Mouse (Mus musculus) heart, embryonic 16.5 days (tissue): Measurements from ENCODE around the gene Caskin2. TPM values are rescaled to one million over a fixed set of nuclear protein-coding genes. Genes with fewer than 3 reads are reported as not detected.
A peak's percentile ranks its signal among the peaks of the same experiment; 100 is the strongest.

ENCODE experiments used
- ATAC-seq: fragments of 200-750 bp; cut with Nextera tagmentation; replicated peaks from 2 replicates; pipeline ENCODE4 v1.8.0; 2017; ENCODE audit warnings: moderate number of reproducible peaks; ENCODE audit not compliant: insufficient read depth, low FRiP score; ENCODE audit errors: extremely low read depth
- H3K27ac ChIP-seq: fragments of 300-500 bp; sonication (generic); 2 replicates; pipeline ENCODE4 v1.5.1; 2014; ENCODE audit warnings: mild to moderate bottlenecking, low read length, control low read depth, moderate library complexity
- H3K27me3 ChIP-seq: fragments of 300-500 bp; sonication (generic); 2 replicates; pipeline ENCODE4 v1.6.1; 2014; ENCODE audit warnings: low read length, mixed read lengths; ENCODE audit not compliant: control insufficient read depth, insufficient read depth
- H3K36me3 ChIP-seq: fragments of 300-500 bp; sonication (generic); 2 replicates; pipeline ENCODE4 v1.6.1; 2014; ENCODE audit not compliant: control insufficient read depth, insufficient read depth
- H3K4me1 ChIP-seq: fragments of 300-500 bp; sonication (generic); 2 replicates; pipeline ENCODE4 v1.6.1; 2014; ENCODE audit warnings: low read length, mixed read lengths; ENCODE audit not compliant: control insufficient read depth, insufficient read depth
- H3K4me2 ChIP-seq: fragments of 300-500 bp; sonication (generic); 2 replicates; pipeline ENCODE4 v1.6.1; 2014; ENCODE audit warnings: low read depth, mild to moderate bottlenecking, control low read depth, low read length
- H3K4me3 ChIP-seq: fragments of 300-500 bp; sonication (generic); 2 replicates; pipeline ENCODE4 v1.5.1; 2014; ENCODE audit warnings: mild to moderate bottlenecking, control low read depth, low read length
- H3K9ac ChIP-seq: fragments of 300-500 bp; sonication (generic); 2 replicates; pipeline ENCODE4 v1.6.1; 2014; ENCODE audit warnings: low read length, control low read depth
- H3K9me3 ChIP-seq: fragments of 300-500 bp; sonication (generic); replicated peaks from 2 replicates; pipeline ENCODE4 v1.6.1; 2016; ENCODE audit warnings: low read length; ENCODE audit not compliant: control insufficient read depth
- WGBS: fragments of 180-500 bp; shearing (Covaris S2); extraction: QIAGEN DNeasy Blood & Tissue Kit; methylation state at CpG from one replicate; pipeline ENCODE4 v1.1.7; 2014; 5-methylcytosine and 5-hydroxymethylcytosine counted together
- polyA plus RNA-seq: library from polyadenylated mRNA; unstranded; fragments of >200 nt; fragmentation: Nextera tagmentation; extraction: Ambion mirVana; gene quantifications from 2 replicates; pipeline ENCODE4 v1.2.1, GENCODE M21; 2015

Gene Caskin2
- polyA plus RNA-seq, 1 experiment from 2014 or later = 18.9 TPM

- Histone ChIP-seq H3K4me3 (no peak overlapping the region), H3K27me3 (no peaks in the 10 kb centered on the region), H3K36me3 (peaks cover 16% of the 10 kb centered on the region), H3K27ac (no peak overlapping the region; the same call in none of the 2 replicates), H3K4me1 (peaks cover 43% of the 10 kb centered on the region), H3K9me3 (no peaks in the 10 kb centered on the region; the same call in 1 of the 2 replicates), H3K9ac (no peak overlapping the region), H3K4me2 (no peak overlapping the region)
- WGBS = 89% methylated on average over 5 of the region's 5 CpGs
- no peak for ATAC-seq
Observed at GRCm38 (mm10) chr11:115843891-115844239, 30.4 kb upstream of the Caskin2 start.

DNA sequence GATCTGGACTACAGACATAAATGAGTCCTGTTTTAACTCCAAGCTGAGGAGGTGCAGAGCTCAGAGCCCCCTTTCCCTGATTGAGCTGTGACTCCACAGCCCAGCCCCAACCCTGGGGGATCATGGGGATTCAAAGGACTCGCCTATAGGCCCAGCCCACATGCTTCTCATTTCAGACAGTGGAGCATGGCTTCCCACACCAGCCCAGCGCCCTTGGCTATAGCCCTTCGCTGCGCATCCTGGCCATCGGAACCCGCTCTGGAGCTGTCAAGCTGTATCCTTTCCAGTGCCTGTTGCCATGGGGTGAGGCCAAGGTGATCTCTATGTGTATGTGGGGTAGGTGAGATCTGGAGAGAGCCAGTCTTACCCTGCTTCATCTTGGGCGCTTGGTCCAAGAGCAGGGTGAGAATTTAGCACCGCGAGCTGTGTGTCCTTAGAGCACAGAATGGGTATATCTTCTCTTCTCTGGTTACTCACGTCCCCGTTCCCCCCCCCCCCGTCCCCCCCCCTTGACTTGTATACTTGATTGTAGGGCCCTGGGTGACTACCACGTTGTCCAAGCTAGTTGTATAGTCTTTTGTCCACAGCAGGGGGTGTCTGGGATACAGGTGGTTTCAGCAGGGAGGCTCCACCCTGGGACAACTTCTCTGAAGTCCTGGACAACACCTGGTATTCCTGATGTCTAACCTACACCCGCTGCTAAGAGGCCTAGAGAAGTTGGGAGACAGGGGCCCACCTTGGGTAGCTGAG, 29.9 kb upstream of the Caskin2 start:
- peaks cover 46% of the 10 kb centered on the region for H3K4me1 ChIP-seq
- ATAC-seq = no peak
- H3K36me3 ChIP-seq = peaks cover 16% of the 10 kb centered on the region
- no peaks in the 10 kb centered on the region; the same call in 1 of the 2 replicates for H3K9me3 ChIP-seq
- no peaks in the 10 kb centered on the region for H3K27me3 ChIP-seq
- WGBS = 73% methylated on average over 14 of the region's 14 CpGs
- peak overlapping the region; percentile 33; the same call in 1 of the 2 replicates for H3K9ac ChIP-seq
- H3K4me3 ChIP-seq = no peak overlapping the region
- peak overlapping the region; percentile 94 for H3K27ac ChIP-seq
- no peak overlapping the region for H3K4me2 ChIP-seq

GRCm38 (mm10) chr11:115841961-115842550, 28.6 kb upstream of the Caskin2 start:
- WGBS = 10% methylated on average over 6 of the region's 6 CpGs
- Histone ChIP-seq H3K27me3 (no peaks in the 10 kb centered on the region), H3K9me3 (no peaks in the 10 kb centered on the region; the same call in 1 of the 2 replicates), H3K4me1 (peaks cover 54% of the 10 kb centered on the region), H3K9ac (peak overlapping the region; percentile 35; the same call in 1 of the 2 replicates), H3K36me3 (peaks cover 12% of the 10 kb centered on the region), H3K4me2 (peak overlapping the region; percentile 27), H3K4me3 (no peak overlapping the region), H3K27ac (peak overlapping the region; percentile 94)
- ATAC-seq = peak; percentile 87

GRCm38 (mm10) chr11:115841044-115841443, 27.6 kb upstream of the Caskin2 start:
- Histone ChIP-seq H3K4me1 (peaks cover 58% of the 10 kb centered on the region), H3K27me3 (no peaks in the 10 kb centered on the region), H3K27ac (peak overlapping the region; percentile 94), H3K36me3 (peaks cover 10% of the 10 kb centered on the region), H3K9me3 (no peaks in the 10 kb centered on the region; the same call in 1 of the 2 replicates), H3K4me2 (no peak overlapping the region), H3K4me3 (no peak overlapping the region), H3K9ac (no peak overlapping the region)
- no peak for ATAC-seq
- WGBS = 83% methylated on average over 6 of the region's 6 CpGs

DNA sequence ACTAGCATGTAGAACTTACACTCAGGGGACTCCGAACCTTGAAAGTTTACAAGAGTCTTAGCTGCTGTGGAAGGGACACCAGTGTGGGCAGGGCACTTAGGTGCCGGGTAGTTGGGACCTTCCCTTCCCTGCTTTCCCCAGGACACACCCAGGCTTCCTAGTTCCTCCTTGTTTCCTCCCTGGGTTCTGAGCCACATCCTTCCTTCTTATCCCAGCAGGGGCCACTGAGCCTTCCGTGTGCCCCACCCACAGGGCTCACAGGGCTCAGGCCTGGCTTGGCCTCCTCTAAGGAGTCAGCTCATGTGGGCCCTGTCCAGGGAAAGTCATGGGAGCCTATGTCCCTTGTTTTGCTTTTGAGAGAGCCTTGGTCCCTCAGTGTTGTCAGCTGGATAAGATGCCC, 26.3 kb upstream of the Caskin2 start:
- ATAC-seq = no peak
- no peaks in the 10 kb centered on the region; the same call in 1 of the 2 replicates for H3K36me3 ChIP-seq
- no peak overlapping the region for H3K4me3 ChIP-seq
- H3K4me2 ChIP-seq = no peak overlapping the region
- H3K27ac ChIP-seq = peak overlapping the region; percentile 58
- 59% methylated on average over 3 of the region's 3 CpGs for WGBS
- H3K4me1 ChIP-seq = peaks cover 58% of the 10 kb centered on the region
- no peaks in the 10 kb centered on the region for H3K27me3 ChIP-seq
- H3K9me3 ChIP-seq = no peaks in the 10 kb centered on the region
- H3K9ac ChIP-seq = peak overlapping the region; percentile 36; the same call in 1 of the 2 replicates

DNA sequence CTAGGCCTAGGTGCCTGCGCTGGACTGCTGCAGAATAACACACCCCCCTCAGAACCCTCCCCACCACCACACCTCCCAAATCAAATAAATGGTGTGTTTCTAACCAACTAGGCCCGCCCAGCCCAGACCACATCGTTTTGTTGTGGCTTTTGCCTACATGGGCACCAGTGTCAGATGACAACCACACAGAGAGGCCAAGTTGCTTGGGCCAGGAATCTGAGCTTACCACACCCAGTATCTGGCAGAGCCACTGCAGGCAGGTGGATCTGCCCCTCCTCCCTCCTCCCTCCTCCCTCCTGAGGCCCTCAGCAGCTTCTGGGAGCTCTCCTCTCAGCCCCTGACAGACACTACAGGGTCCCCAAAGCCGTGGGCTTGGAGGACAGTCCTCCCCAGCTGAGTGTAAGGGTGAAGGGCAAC, 25.5 kb upstream of the Caskin2 start:
- Histone ChIP-seq H3K4me3 (no peak overlapping the region), H3K36me3 (no peaks in the 10 kb centered on the region), H3K4me2 (no peak overlapping the region), H3K27ac (peak overlapping the region; percentile 58), H3K9ac (no peak overlapping the region; the same call in 1 of the 2 replicates), H3K4me1 (peaks cover 58% of the 10 kb centered on the region), H3K27me3 (no peaks in the 10 kb centered on the region), H3K9me3 (no peaks in the 10 kb centered on the region)
- WGBS = 36% methylated on average over 4 of the region's 4 CpGs
- ATAC-seq = no peak

GRCm38 (mm10) chr11:115837606-115838345, 24.3 kb upstream of the Caskin2 start:
- Histone ChIP-seq H3K27ac (peak overlapping the region; percentile 15; the same call in 1 of the 2 replicates), H3K9ac (no peak overlapping the region), H3K4me2 (no peak overlapping the region), H3K9me3 (no peaks in the 10 kb centered on the region), H3K4me3 (no peak overlapping the region), H3K27me3 (no peaks in the 10 kb centered on the region), H3K36me3 (no peaks in the 10 kb centered on the region), H3K4me1 (peaks cover 61% of the 10 kb centered on the region)
- ATAC-seq = no peak
- 86% methylated on average over 22 of the region's 22 CpGs for WGBS

DNA sequence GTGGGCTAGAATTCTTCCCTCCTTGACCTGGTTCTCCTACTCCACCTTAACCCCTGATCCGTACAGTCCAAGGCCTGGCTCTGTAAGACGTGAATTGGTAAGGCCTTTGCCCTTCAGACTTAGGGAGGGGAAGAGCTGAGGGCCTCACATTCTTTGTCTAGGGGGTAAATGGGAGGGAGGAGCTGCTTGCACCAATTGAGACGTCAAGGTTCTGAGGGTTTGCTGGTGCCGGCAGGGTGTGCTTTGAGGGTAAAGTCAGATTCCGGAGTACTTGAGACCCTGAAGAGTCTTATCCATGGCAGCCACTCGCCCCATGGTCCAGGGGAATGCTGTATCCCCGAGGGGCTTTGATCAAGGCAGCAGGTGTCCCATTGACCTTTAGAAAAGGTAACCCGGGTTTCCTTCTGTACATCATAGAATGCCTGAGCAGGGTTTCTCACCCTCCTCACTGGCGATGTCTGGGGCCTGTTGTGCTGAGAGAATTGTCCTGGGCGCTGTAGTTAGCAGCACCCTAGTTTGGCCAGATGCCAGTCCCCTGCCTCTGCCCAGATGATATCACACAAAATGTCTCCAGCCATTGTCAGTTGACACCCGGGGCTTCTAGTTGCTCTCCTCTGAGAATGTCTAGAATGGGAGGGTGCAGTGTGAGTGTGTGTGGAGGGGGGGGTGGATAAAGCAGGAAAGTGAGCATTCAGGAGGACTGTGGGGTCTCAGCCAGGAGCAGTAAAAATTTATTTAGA, 23.4 kb upstream of the Caskin2 start:
- no peak overlapping the region for H3K4me3 ChIP-seq
- peaks cover 61% of the 10 kb centered on the region for H3K4me1 ChIP-seq
- no peaks in the 10 kb centered on the region for H3K36me3 ChIP-seq
- H3K9ac ChIP-seq = 0 out of 2 replicates have a peak overlapping the region, but pooled peaks have one; percentile 2
- peak overlapping the region; percentile 34 for H3K27ac ChIP-seq
- H3K4me2 ChIP-seq = no peak overlapping the region
- no peaks in the 10 kb centered on the region for H3K9me3 ChIP-seq
- no peaks in the 10 kb centered on the region for H3K27me3 ChIP-seq
- WGBS = 38% methylated on average over 11 of the region's 11 CpGs
- ATAC-seq = no peak
